Mouse (Mus musculus) E14TG2a.4 (cell line): ENCODE results near the gene Gata2.

Experiments used
- CTCF ChIP-seq: conservative IDR thresholded peaks from 2 replicates; pipeline ENCODE4 v1.5.1; 2014; ENCODE audit warnings: low read length
- NANOG ChIP-seq: IDR thresholded peaks from 2 replicates; pipeline ENCODE4 v1.6.1; 2014; ENCODE audit warnings: borderline replicate concordance, low read length, mixed read lengths
- POU5F1 ChIP-seq: IDR thresholded peaks from 2 replicates; pipeline ENCODE4 v1.6.1; 2014; ENCODE audit warnings: low read length, borderline replicate concordance

DNA sequence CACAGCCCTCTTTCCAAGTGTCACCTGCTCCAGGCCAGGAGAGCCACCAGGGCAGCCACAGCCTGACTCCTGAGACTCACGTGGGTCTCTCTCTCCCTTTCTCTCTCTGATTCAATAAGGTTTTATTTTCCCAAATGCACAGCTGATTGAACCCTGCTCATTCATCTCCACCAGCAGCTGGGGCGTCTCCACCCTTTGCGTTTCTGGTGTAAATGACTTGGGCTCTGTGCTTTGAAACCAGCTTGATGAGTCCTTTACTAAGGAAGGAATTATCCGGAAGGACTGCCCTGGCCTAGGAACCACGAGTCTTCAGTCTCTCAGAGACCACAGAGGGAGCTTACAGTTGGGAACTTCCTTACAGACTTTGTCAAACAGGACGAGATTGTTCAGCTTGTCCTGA is 38.5 kb downstream of the Gata2 start:
- no peak for TF ChIP-seq CTCF
- TF ChIP-seq POU5F1: no peak
- TF ChIP-seq NANOG: no peak
